Mouse (Mus musculus): ENCODE results near the gene Sigirr. TPM values are rescaled to one million over a fixed set of nuclear protein-coding genes. Genes with fewer than 3 reads are reported as not detected.

Gene Sigirr
- total RNA-seq (2021): 1 to 10 TPM; 4.8 to 7.7 TPM

GRCm38 (mm10) chr7:141099911-141100691, at the start of gene Sigirr:
Gene Sigirr (minus strand): TSS chr7:141100572.
- intact Hi-C loops (cut with DNase I): loop anchor here (10.0 kb wide), 1 partner anchor 265 kb away; no protein-coding TSS in a partner anchor
- no peak for DNase-seq (ENCODE audit: low spot score)

DNA sequence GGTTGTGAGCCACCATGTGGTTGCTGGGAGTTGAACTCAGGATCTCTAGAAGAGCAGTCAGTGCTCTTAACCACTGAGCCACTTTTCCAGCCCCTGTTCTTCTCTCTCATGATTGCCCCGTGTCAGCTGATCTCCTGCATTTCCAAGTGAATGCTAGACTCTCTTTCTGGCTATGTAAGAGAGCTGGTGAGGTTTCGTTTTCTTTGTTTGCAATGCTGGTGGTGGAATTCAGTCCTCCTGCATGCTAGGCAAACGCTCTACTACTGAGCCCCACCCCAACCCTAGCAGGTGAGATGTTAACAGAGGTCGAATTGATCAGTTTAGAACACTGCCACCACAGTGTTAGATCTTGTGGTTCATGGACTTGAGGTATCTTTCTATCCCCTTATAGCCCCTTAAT, 48.3 kb upstream of the Sigirr start:
- intact Hi-C loops (cut with DNase I): no loop called here
- no peak for DNase-seq (ENCODE audit: low spot score)

- DNase-seq (ENCODE audit: low spot score): no peak
- intact Hi-C loops (cut with DNase I): no loop called here
These were observed 46.7 kb upstream of the Sigirr start for GRCm38 (mm10) chr7:141147044-141147443.

DNA sequence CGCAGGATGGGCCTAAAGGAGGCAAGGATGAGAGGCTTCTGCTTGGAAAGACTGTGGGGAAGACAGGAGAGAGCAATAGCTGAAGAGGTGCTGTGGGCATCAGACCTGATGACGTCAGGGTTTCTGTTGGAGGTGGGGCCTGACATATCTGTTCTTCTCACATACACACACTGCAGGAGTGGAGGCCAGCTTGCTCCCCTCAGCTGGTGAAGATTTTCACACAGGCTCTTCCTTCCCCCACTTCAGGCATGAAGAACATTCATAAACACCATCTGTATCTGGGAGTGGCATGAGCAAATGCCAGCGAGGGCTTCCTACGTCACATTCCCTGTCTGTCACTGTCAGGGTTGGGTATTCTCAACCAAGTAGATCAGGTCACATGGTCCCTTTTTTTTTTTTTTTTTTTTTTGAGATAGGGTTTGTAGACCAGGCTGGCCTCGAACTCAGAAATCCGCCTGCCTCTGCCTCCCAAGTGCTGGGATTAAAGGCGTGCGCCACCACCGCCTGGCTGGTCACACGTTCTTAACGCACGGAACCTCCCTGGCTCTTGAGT, 45.7 kb upstream of the Sigirr start:
- no peak for DNase-seq (ENCODE audit: low spot score)
- intact Hi-C loops (cut with DNase I): no loop called here

- DNase-seq (ENCODE audit: low spot score): no peak
- intact Hi-C loops (cut with DNase I): no loop called here
These were observed 45.0 kb upstream of the Sigirr start for GRCm38 (mm10) chr7:141145403-141145802.

DNA sequence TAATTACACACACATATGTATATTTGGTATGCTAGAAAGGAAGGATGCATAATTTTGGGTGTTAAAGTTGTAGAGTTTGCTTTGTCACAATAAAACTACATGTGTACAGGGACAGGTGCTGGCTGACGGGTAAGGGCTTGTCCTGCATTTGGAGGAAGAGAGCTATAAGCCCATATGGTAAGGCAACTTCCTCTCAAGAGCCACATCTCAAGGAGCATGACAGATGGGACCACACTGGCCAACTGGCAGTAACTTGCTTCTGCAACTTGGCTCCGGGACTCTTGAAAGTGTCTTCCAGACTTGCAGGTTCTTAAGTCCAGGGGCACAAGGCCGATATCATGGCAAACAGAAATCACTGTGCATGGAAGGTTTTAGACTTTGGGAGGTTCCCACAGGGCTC, 44.3 kb upstream of the Sigirr start:
- intact Hi-C loops (cut with DNase I): no loop called here

GRCm38 (mm10) chr7:141143861-141144260, 43.5 kb upstream of the Sigirr start:
- intact Hi-C loops (cut with DNase I): no loop called here
- no peak for DNase-seq (ENCODE audit: low spot score)

More for the DNA sequence above, 44.3 kb upstream of the Sigirr start:
- DNase-seq (ENCODE audit: low spot score): no peak

DNA sequence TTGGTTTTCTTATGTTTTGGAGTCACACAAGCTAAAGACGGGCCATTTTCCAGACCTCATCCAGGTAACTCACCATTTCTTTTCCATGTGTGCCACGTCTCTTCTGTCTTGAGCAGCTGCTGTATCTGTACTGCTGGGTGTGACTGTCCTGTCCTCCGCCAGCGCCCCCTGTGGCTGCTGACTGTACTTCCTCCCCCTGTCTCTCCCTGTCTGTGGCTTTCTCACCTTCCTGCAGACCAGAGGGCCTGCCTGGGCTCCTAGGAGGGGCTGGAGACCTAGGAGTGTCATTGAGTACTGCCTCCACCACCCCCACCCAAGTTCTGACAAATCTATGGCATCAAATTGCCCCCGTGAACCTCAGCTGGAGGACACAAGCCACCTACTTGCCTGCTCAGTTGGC, 42.7 kb upstream of the Sigirr start:
- no peak for DNase-seq (ENCODE audit: low spot score)
- intact Hi-C loops (cut with DNase I): no loop called here

- intact Hi-C loops (cut with DNase I): no loop called here
- DNase-seq (ENCODE audit: low spot score): no peak
These were observed 41.0 kb upstream of the Sigirr start for GRCm38 (mm10) chr7:141141326-141141725.

DNA sequence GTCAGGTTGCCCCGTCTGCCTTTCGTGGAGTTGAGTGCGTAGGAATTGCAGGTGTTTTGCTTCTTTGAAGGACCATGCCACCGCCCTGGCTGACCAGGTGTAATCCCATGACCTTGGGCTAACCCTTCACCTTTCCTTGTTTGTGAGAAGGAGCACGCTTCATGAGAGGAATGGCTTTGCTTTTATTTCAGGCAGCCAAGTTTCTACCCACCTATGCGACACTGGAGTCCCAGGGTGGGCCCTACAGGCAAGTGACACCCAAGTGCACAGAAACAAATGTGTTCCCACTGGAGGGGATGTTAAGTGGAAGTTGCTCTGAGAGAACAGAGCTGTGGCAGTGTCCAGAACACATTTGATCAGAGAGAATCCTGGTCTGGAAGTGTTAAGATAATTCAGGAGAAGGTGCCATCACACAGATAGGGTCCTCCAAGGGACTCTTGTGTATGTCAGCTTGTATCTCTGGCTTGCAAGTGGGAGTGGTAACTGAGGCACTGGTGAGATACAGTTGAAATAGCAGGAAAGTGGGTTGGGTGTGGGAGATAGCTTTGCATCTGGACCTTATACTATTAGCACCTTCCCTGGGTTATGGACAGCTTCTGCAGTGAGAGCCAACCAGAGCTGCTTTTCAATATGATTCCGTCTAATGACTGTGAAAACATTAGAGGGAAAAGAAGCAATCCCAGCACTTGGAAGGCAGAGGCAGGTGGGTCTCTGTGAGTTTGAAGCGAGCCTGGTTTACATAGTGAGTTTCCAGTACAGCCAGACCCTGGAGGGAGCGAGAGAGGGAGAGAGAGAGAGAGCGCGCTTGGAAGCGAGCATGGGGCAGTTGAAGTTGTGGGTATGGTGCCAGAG, 31.8 kb upstream of the Sigirr start:
- DNase-seq (ENCODE audit: low spot score): no peak
- intact Hi-C loops (cut with DNase I): loop anchor here (2.0 kb wide), 1 partner anchor 39 kb away; no protein-coding TSS in a partner anchor

DNA sequence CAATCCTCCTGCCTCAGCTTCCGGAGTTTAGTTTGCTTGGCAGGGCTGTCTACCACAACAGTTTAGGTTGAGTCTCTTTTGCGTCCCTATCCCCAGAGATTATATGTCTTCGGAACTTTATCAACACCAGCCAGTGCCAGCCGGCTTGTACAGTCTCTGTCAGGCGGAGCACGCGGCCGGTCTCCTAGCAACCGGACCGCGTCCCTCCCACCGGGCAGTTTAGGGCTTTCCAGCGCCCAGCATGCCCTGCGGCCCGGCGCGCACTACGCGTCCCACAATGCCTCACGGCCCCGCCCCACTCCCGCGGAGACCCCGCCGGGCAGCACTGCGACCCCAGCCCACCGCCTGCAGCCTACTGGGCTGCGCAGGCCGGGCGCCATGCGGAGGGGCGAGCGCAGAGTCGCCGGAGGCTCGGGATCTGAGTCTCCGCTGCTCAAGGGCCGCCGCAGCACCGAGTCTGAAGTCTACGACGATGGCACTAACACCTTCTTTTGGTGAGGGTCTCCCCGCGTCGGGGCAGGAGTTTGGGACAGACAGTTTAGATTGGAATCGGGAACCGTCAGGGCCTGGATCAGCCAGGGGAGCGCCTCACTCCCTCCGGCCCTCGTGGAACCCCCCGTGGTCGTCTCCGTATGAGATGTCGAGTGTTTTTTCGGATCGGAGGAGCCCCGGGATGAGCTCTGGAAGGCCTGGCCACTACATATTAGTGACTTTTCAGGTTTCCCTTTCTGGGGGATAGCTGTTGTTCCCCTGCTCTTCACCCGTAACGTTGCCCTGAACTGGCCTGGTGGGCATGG, 30.9 kb upstream of the Sigirr start:
- intact Hi-C loops (cut with DNase I): loop anchor here (2.0 kb wide), 1 partner anchor 38 kb away; no protein-coding TSS in a partner anchor

GRCm38 (mm10) chr7:141123517-141123856, 23.1 kb upstream of the Sigirr start:
- intact Hi-C loops (cut with DNase I): loop anchor here (2.0 kb wide), 1 partner anchor 43 kb away; no protein-coding TSS in a partner anchor
- no peak for DNase-seq (ENCODE audit: low spot score)

More for the DNA sequence above, 30.9 kb upstream of the Sigirr start:
- peak; percentile 68 for DNase-seq (ENCODE audit: low spot score)

DNA sequence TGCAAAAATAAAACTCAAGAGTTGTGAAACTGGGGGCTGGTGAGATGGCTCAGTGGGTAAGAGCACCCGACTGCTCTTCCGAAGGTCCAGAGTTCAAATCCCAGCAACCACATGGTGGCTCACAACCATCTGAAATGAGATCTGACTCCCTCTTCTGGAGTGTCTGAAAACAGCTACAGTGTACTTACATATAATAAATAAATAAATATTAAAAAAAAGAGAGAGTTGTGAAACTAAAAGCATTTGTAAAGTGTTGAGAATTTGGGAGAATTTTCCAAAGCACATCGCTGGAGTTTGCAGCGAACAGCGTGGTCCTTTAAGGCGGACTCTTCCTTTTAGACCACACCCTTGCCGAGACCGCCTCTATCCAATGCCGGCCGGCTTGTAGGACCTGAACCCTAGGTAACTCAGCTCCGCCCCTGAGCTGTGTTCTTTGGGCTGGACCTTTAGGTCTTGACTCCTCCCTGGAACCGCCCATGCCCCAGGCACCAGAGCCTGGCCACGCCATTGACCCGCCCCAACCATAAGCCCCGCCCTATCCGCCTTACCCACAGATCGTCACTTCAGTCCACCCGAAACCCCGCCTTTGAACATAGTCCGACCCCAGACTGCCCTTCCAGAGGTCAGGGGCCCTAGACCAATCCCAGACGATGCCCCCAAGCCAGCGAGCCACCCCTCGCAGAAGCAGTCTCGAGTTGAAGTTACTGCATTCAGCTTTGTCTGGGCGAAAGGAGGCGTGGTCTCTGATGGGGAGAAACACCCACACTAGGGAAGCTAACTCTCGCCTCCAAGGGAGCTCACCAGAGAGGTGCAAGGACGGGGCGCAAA, 22.5 kb upstream of the Sigirr start:
- intact Hi-C loops (cut with DNase I): loop anchor here (2.0 kb wide), 1 partner anchor 44 kb away; no protein-coding TSS in a partner anchor

DNA sequence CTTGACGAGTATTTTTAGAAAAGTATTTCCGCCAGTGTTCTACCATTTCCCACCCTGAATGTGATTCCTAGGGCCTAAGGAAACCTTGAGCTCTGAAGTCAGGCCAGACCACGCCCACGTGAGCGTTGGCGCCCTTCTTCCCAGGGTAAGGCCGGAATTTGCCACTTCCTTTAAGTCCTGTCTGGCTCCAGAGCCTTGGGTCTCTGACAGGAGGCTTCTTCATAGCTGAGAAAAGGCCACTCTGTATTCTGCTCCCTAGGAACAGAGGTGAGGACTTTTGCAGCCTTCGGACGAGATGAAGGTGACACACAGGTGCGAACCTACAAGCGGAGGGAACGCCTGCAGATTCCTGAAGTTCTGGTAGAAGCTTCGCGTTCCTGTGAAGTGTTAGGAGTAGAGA, 21.9 kb upstream of the Sigirr start, which contains the start of gene Ptdss2:
TSS of gene Ptdss2 (plus strand) at position 138 of the 400 bp plus-strand sequence.
- intact Hi-C loops (cut with DNase I): loop anchor here (2.0 kb wide), 1 partner anchor 45 kb away; no protein-coding TSS in a partner anchor
- DNase-seq (ENCODE audit: low spot score): peak; percentile 38

More for the DNA sequence above, 22.5 kb upstream of the Sigirr start:
- peak; percentile 92 for DNase-seq (ENCODE audit: low spot score)

- intact Hi-C loops (cut with DNase I): no loop called here
- no peak for DNase-seq (ENCODE audit: low spot score)
These were observed 20.7 kb upstream of the Sigirr start for GRCm38 (mm10) chr7:141121051-141121531.

DNA sequence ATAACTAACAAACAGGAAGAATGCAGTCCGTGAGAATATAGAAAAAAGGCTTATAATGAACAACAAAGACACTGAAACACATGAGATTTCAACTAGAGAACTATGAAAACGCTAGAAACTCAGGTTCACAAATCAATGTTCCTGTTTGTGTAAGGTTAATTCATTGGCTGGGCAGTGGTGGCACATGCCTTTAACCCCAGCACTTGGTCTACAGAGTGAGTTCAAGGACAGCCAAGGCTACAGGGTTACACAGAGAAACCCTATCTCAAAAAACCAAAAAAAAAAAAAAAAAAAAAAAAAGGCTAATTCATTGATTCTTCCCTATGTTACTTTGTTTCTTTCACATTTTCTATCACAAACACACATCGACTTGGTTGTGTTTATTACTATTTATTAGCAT, 20.2 kb upstream of the Sigirr start:
- intact Hi-C loops (cut with DNase I): no loop called here
- no peak for DNase-seq (ENCODE audit: low spot score)

DNA sequence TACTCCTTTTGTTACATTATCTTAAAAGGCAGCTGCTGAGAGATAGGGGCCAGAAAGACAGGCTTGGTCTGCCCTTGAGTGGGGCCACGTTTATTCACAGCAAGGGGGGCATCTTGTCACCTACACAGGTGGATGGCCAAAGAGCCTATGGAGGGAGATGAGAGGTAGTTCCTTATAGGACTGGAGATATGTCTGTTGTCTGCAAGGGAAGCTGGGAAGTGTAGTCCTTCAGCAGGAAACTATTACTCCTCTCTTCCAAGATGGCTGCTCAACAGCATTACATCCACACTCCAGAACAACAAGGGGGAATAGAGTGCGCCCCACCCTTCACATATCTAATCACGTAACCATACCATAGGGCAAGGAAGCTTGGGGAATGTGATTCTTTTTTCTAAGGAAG, 19.1 kb upstream of the Sigirr start:
- DNase-seq (ENCODE audit: low spot score): no peak
- intact Hi-C loops (cut with DNase I): no loop called here

DNA sequence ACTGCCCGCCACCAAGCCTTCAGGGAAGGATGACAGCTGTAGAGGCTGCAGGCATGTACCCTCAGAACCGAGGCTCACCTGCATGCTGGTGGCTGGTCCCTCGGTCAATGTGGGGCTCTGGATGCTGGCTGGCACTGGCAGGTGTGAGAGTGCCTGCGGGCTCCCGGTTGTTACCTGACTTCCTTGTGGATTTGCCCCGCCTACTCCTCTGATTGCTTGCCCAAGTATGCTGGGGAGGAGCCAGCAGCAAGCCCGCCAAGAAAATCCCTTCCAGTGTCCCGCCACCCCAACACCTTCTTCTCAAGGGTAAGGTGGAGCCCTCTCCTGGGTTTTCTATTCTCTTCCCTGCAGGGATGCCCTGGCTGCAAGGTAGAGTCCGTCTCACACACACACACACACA, 17.3 kb upstream of the Sigirr start, which contains the start of gene Ano9:
TSS of gene Ano9 (minus strand) at position 171 of the 400 bp plus-strand sequence.
- intact Hi-C loops (cut with DNase I): no loop called here
- no peak for DNase-seq (ENCODE audit: low spot score)

All from heart, postnatal 25 days (tissue).